Mouse (Mus musculus) thymus, postnatal 36 days (tissue): Measurements from ENCODE around the gene Cyth4.
A peak's percentile ranks its signal among the peaks of the same experiment; 100 is the strongest.

Experiments used
- DNase-seq, 2 experiments: peaks; one replicate each; pipeline ENCODE4 v3.0.0; 2022; ENCODE audit warnings: mixed read lengths in 2 of 2

Cyth4 gene

DNA sequence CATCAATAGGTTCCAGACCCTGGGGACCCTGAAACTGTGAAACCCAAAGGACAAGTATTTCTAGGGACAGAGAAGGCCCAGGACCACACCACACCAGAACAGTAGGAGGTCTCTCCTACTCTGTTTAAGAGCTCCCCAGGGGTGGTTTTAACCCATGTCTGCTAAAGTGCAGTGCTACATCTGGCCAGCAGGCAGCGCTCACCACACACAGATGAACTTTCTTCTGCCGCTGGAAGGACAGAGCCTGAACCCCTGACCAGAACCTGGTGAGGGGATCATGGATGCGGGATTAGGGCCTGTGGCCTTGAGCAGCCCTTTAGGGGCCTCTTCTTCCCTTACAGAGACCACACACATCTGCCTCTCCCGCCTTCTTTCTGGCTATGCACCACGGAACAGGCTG is 26.6 kb downstream of the Cyth4 start:
- peak; percentile 76 to 81 for DNase-seq

DNA sequence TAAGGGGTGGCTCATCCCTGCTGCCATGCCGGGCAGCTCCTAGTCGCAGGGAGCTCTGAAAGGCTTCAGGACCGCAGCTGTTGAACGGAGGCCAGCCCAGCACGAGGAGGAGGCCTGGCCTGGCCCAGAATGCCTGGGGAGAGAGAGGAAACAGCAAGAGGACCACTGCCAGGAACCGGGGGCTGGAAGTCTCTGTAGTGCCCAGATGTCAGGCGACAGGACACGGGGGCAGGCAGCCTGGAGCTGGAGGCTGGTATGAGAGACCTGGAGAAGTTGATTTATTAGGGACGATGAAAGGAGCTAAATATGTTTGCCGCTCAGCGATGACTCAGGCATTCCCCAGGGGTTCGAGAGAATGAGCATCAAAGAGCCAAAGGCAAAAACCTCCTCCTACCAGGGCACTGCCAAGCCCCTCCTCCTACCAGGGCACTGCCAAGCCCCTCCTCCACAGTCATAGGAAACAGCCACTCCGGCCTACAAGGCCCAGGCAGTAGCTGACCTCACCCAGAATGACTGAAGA is 27.6 kb downstream of the Cyth4 start:
- no peak for DNase-seq

DNA sequence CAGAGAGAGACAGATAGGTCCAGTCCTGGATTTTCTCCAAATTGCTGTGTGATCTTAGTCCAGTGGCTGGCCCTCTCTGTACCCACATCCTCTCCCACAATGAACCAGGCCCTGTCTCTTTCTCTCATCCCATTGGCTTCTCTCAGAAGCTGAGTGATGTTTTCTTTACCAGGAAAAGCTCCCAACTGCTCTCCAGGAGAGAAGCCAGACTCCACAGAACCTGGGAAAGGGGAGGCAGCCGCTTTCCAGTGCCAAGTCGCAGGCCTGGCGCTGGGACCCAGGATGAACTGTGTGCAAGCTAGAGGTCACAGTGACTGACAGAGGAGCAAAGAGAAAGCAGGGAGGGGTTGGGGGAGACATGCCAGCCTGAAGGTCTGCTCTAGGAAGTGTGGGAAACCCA is 28.1 kb downstream of the Cyth4 start:
- DNase-seq = no peak

- DNase-seq = no peak
These were observed 29.4 kb downstream of the Cyth4 start for GRCm38 (mm10) chr15:78626285-78626684.

GRCm38 (mm10) chr15:78632387-78632786 is 35.5 kb downstream of the Cyth4 start:
- DNase-seq = no peak

GRCm38 (mm10) chr15:78633413-78633812 is 36.6 kb downstream of the Cyth4 start:
- no peak for DNase-seq

DNA sequence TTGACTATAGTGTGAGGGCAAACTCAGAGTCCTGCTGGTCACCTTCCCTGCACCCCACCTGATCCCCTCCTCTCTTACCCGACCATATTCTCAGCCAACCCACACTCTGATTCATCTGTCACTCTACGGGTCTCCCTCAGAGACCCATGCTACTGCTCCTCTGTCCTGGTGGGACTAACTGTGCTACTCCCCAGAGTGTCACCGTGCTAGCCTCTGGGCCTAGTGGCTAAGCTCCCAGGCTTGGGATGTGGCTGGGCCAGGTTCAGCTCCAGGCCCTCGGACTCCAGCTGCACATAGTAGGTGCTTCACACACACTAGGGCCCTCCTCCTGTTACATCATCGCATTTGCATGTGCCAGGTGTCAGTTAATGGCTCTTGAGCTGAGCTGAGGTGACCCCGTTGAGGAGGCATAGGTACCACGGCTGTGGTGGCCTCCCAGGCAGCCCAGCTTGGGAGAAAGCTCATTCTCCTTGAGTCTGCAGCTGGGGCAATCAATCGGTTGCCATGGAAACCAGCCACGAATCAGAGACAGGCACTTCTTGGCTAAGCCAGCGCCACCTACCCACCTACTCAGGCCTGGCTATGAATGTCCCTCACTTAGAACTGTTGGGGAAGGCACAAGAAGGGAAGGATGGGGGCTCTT is 37.4 kb downstream of the Cyth4 start:
- no peak for DNase-seq

DNA sequence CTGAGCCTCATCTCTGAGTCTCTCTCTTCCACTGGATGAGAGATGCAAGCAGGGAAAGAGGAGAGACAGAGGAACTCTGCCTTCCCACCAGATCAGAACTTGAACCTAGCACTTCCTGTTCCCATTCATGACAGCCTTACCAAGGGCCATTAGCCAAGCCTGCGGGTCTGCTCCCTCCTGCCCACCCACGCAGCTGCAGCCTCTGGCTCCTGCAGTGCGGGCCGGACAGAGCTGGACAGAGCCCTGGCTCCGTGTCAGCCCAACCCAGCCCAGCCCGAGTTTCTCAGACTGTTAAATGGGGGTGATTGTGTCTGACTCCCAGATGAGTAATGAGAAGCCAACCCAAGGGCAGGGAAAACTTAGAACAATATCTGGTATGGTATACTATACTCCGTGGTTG is 38.4 kb downstream of the Cyth4 start:
- no peak for DNase-seq

- no peak for DNase-seq
These were observed 46.8 kb downstream of the Cyth4 start for GRCm38 (mm10) chr15:78643633-78644032.

GRCm38 (mm10) chr15:78644606-78645005 is 47.8 kb downstream of the Cyth4 start:
- DNase-seq = peak in 1 of 2 experiments; percentile 19

- DNase-seq = no peak
These were observed 50.9 kb downstream of the Cyth4 start for GRCm38 (mm10) chr15:78647746-78648145.

DNA sequence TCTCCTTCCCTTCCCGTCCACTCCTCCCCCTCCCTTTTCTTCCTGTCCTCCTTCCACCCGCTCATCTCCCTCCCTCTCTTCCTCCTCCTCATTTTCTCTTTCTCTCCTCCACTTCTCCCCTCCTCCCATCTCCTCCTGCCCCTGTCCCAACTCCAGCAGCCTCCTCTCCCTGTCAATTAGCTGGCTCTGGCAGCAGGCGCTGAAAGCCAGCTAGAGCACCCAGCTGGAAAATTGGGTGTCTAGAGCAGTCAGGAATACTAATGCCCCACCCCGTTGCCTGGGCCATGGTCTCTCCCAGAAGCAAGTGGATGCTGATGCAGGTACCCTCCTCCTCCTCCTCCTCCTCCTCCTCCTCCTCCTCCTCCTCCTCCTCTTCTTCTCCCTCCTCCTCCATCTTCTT is 54.3 kb downstream of the Cyth4 start:
- DNase-seq = no peak

DNA sequence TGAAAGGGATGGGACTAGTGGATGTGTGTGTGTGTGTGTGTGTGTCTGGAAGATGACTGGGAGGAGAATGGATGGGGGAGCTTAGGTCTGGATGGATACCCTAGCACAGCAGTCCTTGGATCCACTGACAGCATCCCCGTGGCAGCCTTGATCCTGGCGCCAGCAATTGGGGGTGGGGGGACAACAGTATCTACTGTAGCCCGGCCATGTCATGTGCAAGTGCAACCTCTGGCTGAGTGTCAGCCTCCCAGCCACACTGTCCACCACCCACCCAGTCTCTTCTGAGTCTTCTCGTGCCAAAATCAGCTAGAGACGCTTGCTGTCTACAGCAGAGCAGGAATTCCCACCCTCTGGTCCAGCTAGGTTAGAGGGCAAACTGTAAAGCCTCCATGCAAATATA is 67.4 kb downstream of the Cyth4 start:
- DNase-seq = no peak

DNA sequence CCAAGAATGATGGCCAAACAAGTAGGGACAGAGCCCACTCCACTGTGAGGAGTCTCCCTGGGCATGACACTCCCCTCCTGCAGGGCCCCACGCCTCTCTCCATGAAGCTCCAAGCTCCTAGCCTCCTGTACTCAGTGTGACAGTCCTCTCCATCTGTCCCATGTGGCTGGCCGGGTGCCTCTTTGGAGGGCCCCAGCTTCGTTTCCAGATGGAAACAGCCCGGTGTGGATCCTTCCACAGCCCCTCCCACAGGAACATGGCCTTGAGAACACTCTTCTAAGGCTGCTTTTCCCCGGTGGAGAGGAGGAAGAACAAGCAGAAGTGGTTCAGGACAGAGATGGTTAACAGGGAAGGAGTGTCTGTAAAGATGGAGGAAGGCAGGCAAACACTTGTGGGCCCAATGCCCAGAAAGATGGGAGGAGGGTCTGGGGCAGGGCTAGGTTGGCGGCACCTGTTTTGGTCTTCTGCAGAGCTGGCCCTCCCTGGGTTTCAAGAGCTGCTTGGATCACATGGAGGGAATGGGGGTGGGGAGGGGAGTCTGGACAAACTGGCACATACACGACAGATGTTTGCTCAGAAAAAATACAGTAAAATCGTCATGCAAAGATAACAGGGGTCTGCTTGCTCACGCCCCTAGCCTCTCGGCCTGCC is 72.5 kb downstream of the Cyth4 start:
- no peak for DNase-seq

GRCm38 (mm10) chr15:78670341-78670740 is 73.5 kb downstream of the Cyth4 start:
- no peak for DNase-seq
